Mouse (Mus musculus): ENCODE results near the gene Myo16. TPM values are rescaled to one million over a fixed set of nuclear protein-coding genes. Genes with fewer than 3 reads are reported as not detected.

Gene Myo16
- polyA plus RNA-seq, 1 experiment from 2014 or later: 5.5 TPM

- no peak for ATAC-seq (ENCODE audit: low FRiP score)
- WGBS: 83% methylated on average over 3 of the region's 3 CpGs
- Histone ChIP-seq H3K4me1 (replicated peaks) (peaks cover 14% of the 10 kb centered on the region), H3K27ac (no peak overlapping the region), H3K27me3 (no peaks in the 10 kb centered on the region), H3K9me3 (no peaks in the 10 kb centered on the region; the same call in 1 of the 2 replicates), H3K36me3 (0 out of 2 replicates have a peak, but pooled peaks cover 3% of the 10 kb centered on the region), H3K4me2 (no peak overlapping the region), H3K9ac (no peak overlapping the region), H3K4me3 (no peak overlapping the region)
These were observed 7.4 kb downstream of the Myo16 start for GRCm38 (mm10) chr8:10161106-10161505.

- Histone ChIP-seq H3K36me3 (no peaks in the 10 kb centered on the region), H3K9ac (no peak overlapping the region), H3K4me2 (no peak overlapping the region), H3K27ac (no peak overlapping the region), H3K4me1 (replicated peaks) (no peaks in the 10 kb centered on the region), H3K27me3 (no peaks in the 10 kb centered on the region), H3K9me3 (no peaks in the 10 kb centered on the region; the same call in 1 of the 2 replicates), H3K4me3 (no peak overlapping the region)
- 70% methylated on average over 2 of the region's 2 CpGs for WGBS
- ATAC-seq (ENCODE audit: low FRiP score): no peak
These were observed 11.2 kb downstream of the Myo16 start for GRCm38 (mm10) chr8:10164959-10165358.

- H3K4me1 ChIP-seq (replicated peaks): peaks cover 14% of the 10 kb centered on the region
- H3K4me2 ChIP-seq: no peak overlapping the region
- WGBS: 75% methylated on average over 4 of the region's 4 CpGs
- H3K4me3 ChIP-seq: no peak overlapping the region
- no peak overlapping the region for H3K27ac ChIP-seq
- no peak overlapping the region for H3K9ac ChIP-seq
- no peaks in the 10 kb centered on the region for H3K27me3 ChIP-seq
- H3K9me3 ChIP-seq: no peaks in the 10 kb centered on the region
- H3K36me3 ChIP-seq: no peaks in the 10 kb centered on the region
- ATAC-seq (ENCODE audit: low FRiP score): no peak
These were observed 14.6 kb downstream of the Myo16 start for GRCm38 (mm10) chr8:10168326-10168725.

- 79% methylated on average over 3 of the region's 3 CpGs for WGBS
- ATAC-seq (ENCODE audit: low FRiP score): no peak
- Histone ChIP-seq H3K9me3 (no peaks in the 10 kb centered on the region), H3K4me2 (no peak overlapping the region), H3K36me3 (no peaks in the 10 kb centered on the region), H3K9ac (no peak overlapping the region), H3K4me3 (no peak overlapping the region), H3K27me3 (no peaks in the 10 kb centered on the region), H3K4me1 (replicated peaks) (peaks cover 30% of the 10 kb centered on the region), H3K27ac (no peak overlapping the region)
These were observed 16.2 kb downstream of the Myo16 start for GRCm38 (mm10) chr8:10169894-10170293.

- no peaks in the 10 kb centered on the region for H3K27me3 ChIP-seq
- H3K9me3 ChIP-seq: no peaks in the 10 kb centered on the region
- no peak overlapping the region for H3K4me3 ChIP-seq
- no peaks in the 10 kb centered on the region for H3K36me3 ChIP-seq
- ATAC-seq (ENCODE audit: low FRiP score): no peak
- H3K4me1 ChIP-seq (replicated peaks): peaks cover 43% of the 10 kb centered on the region
- H3K27ac ChIP-seq: no peak overlapping the region
- 56% methylated on average over 2 of the region's 2 CpGs for WGBS
- no peak overlapping the region for H3K4me2 ChIP-seq
- no peak overlapping the region for H3K9ac ChIP-seq
These were observed 17.6 kb downstream of the Myo16 start for GRCm38 (mm10) chr8:10171321-10171720.

- H3K27ac ChIP-seq: no peak overlapping the region
- peaks cover 51% of the 10 kb centered on the region for H3K4me1 ChIP-seq (replicated peaks)
- H3K4me2 ChIP-seq: no peak overlapping the region
- no peaks in the 10 kb centered on the region for H3K27me3 ChIP-seq
- H3K36me3 ChIP-seq: no peaks in the 10 kb centered on the region
- no peak overlapping the region for H3K4me3 ChIP-seq
- WGBS: 87% methylated on average over 3 of the region's 3 CpGs
- H3K9me3 ChIP-seq: no peaks in the 10 kb centered on the region
- ATAC-seq (ENCODE audit: low FRiP score): no peak
- H3K9ac ChIP-seq: no peak overlapping the region
These were observed 18.6 kb downstream of the Myo16 start for GRCm38 (mm10) chr8:10172278-10172677.

- Histone ChIP-seq H3K27ac (peak overlapping the region; percentile 26), H3K9ac (no peak overlapping the region), H3K4me2 (no peak overlapping the region), H3K9me3 (no peaks in the 10 kb centered on the region), H3K27me3 (no peaks in the 10 kb centered on the region), H3K4me1 (replicated peaks) (peaks cover 51% of the 10 kb centered on the region), H3K36me3 (no peaks in the 10 kb centered on the region), H3K4me3 (no peak overlapping the region)
- ATAC-seq (ENCODE audit: low FRiP score): peak; percentile 66
- 24% methylated on average over 9 of the region's 9 CpGs for WGBS
These were observed 19.5 kb downstream of the Myo16 start for GRCm38 (mm10) chr8:10173033-10173747.

- WGBS: 55% methylated on average over 5 of the region's 5 CpGs
- Histone ChIP-seq H3K27ac (peak overlapping the region; percentile 26; the same call in 1 of the 2 replicates), H3K4me3 (no peak overlapping the region), H3K4me2 (no peak overlapping the region), H3K27me3 (no peaks in the 10 kb centered on the region), H3K9ac (no peak overlapping the region), H3K36me3 (no peaks in the 10 kb centered on the region), H3K4me1 (replicated peaks) (peaks cover 51% of the 10 kb centered on the region), H3K9me3 (no peaks in the 10 kb centered on the region)
- ATAC-seq (ENCODE audit: low FRiP score): no peak
These were observed 20.6 kb downstream of the Myo16 start for GRCm38 (mm10) chr8:10174201-10174840.

GRCm38 (mm10) chr8:10174841-10175680, 21.4 kb downstream of the Myo16 start:
- Histone ChIP-seq H3K9me3 (no peaks in the 10 kb centered on the region), H3K27me3 (no peaks in the 10 kb centered on the region), H3K36me3 (no peaks in the 10 kb centered on the region), H3K4me1 (replicated peaks) (peaks cover 51% of the 10 kb centered on the region), H3K4me3 (no peak overlapping the region), H3K27ac (peak overlapping the region; percentile 14; the same call in 1 of the 2 replicates), H3K9ac (no peak overlapping the region), H3K4me2 (no peak overlapping the region)
- 79% methylated on average over 7 of the region's 7 CpGs for WGBS
- no peak for ATAC-seq (ENCODE audit: low FRiP score)

- peaks cover 49% of the 10 kb centered on the region for H3K4me1 ChIP-seq (replicated peaks)
- no peaks in the 10 kb centered on the region for H3K27me3 ChIP-seq
- no peaks in the 10 kb centered on the region for H3K36me3 ChIP-seq
- H3K27ac ChIP-seq: no peak overlapping the region
- H3K9ac ChIP-seq: no peak overlapping the region
- H3K4me2 ChIP-seq: no peak overlapping the region
- H3K9me3 ChIP-seq: no peaks in the 10 kb centered on the region
- WGBS: 80% methylated on average over 4 of the region's 4 CpGs
- H3K4me3 ChIP-seq: no peak overlapping the region
- no peak for ATAC-seq (ENCODE audit: low FRiP score)
These were observed 22.3 kb downstream of the Myo16 start for GRCm38 (mm10) chr8:10175976-10176375.

- Histone ChIP-seq H3K36me3 (no peaks in the 10 kb centered on the region), H3K9me3 (no peaks in the 10 kb centered on the region), H3K4me1 (replicated peaks) (peaks cover 47% of the 10 kb centered on the region), H3K4me3 (no peak overlapping the region), H3K4me2 (no peak overlapping the region), H3K9ac (no peak overlapping the region), H3K27me3 (no peaks in the 10 kb centered on the region), H3K27ac (no peak overlapping the region)
- no peak for ATAC-seq (ENCODE audit: low FRiP score)
- WGBS: 58% methylated on average over 4 of the region's 4 CpGs
These were observed 23.4 kb downstream of the Myo16 start for GRCm38 (mm10) chr8:10177131-10177530.

- Histone ChIP-seq H3K36me3 (no peaks in the 10 kb centered on the region), H3K9me3 (no peaks in the 10 kb centered on the region), H3K4me3 (no peak overlapping the region), H3K27me3 (no peaks in the 10 kb centered on the region), H3K9ac (no peak overlapping the region), H3K4me2 (no peak overlapping the region), H3K4me1 (replicated peaks) (peaks cover 44% of the 10 kb centered on the region), H3K27ac (no peak overlapping the region)
- no peak for ATAC-seq (ENCODE audit: low FRiP score)
These were observed 25.3 kb downstream of the Myo16 start for GRCm38 (mm10) chr8:10178986-10179385.
